Mouse (Mus musculus): ENCODE data around the gene Lbp.

The Lbp gene

GRCm38 (mm10) chr2:158360873-158361677, 54.8 kb downstream of the Lbp start:
- peak; percentile 92 for DNase-seq (ENCODE audit: low read depth, low spot score)

GRCm38 (mm10) chr2:158361678-158362320, 55.5 kb downstream of the Lbp start:
- no peak for DNase-seq (ENCODE audit: low read depth, low spot score)

- DNase-seq (ENCODE audit: low read depth, low spot score), result no peak
Measured at GRCm38 (mm10) chr2:158364175-158364574, 57.9 kb downstream of the Lbp start.

GRCm38 (mm10) chr2:158365099-158365850, 59.0 kb downstream of the Lbp start:
- DNase-seq (ENCODE audit: low read depth, low spot score), result no peak

GRCm38 (mm10) chr2:158367654-158368053, 61.4 kb downstream of the Lbp start:
- DNase-seq (ENCODE audit: low read depth, low spot score), result no peak

GRCm38 (mm10) chr2:158368313-158368712, 62.0 kb downstream of the Lbp start:
- no peak for DNase-seq (ENCODE audit: low read depth, low spot score)

- no peak for DNase-seq (ENCODE audit: low read depth, low spot score)
Measured at GRCm38 (mm10) chr2:158369474-158370172, 63.3 kb downstream of the Lbp start.

- DNase-seq (ENCODE audit: low read depth, low spot score), result no peak
Measured at GRCm38 (mm10) chr2:158370173-158370550, 63.9 kb downstream of the Lbp start.

- DNase-seq (ENCODE audit: low read depth, low spot score), result no peak
Measured at GRCm38 (mm10) chr2:158373061-158373460, 66.8 kb downstream of the Lbp start.

GRCm38 (mm10) chr2:158373516-158373915, 67.2 kb downstream of the Lbp start:
- no peak for DNase-seq (ENCODE audit: low read depth, low spot score)

GRCm38 (mm10) chr2:158375443-158376122, 69.3 kb downstream of the Lbp start, which contains the start of gene Snhg11:
Gene Snhg11, plus strand, starts transcription at chr2:158375638.
- no peak for DNase-seq (ENCODE audit: low read depth, low spot score)

- no peak for DNase-seq (ENCODE audit: low read depth, low spot score)
Measured at GRCm38 (mm10) chr2:158376123-158376687, 69.9 kb downstream of the Lbp start.

GRCm38 (mm10) chr2:158376798-158377197, 70.5 kb downstream of the Lbp start:
- DNase-seq (ENCODE audit: low read depth, low spot score), result no peak

- no peak for DNase-seq (ENCODE audit: low read depth, low spot score)
Measured at GRCm38 (mm10) chr2:158377811-158378210, 71.5 kb downstream of the Lbp start.

- DNase-seq (ENCODE audit: low read depth, low spot score), result peak; percentile 80
Measured at GRCm38 (mm10) chr2:158379354-158380078, 73.2 kb downstream of the Lbp start.
